Mouse (Mus musculus): Measurements from ENCODE around the gene Tmco4.

DNA sequence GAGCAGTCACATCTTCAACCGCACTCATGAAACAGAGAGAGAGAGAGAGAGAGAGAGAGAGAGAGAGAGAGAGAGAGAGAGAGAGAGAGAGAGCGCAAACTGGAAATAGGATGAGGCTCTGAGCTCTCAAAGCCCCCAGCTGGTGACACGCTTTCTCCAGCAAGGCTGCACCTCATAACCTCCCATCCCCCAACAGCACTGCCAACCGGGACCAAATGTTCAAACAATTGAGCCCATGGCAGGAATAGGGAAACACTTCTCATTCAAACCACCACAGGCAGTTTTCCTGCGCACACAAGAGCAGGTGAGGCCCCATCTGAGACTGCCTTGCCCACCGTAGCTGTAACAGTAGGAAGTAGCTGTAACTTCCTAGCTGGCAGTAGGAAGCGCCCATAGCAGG, 31.3 kb upstream of the Tmco4 start:
- TF ChIP-seq TAL1 (IDR thresholded peaks at IDR 0.05; ENCODE audit: low read length) (no peak), GATA1 (IDR thresholded peaks at IDR 0.05; ENCODE audit: low read length) (no peak)

All from erythroblast, embryonic 14.5 days (primary cell).